Mouse (Mus musculus) retina, postnatal 1 day (tissue): ENCODE measurements around the gene Bap1.

Experiments
- DNase-seq: peaks from one replicate; pipeline ENCODE4 v3.0.0-alpha.2; 2012

Bap1 gene

GRCm38 (mm10) chr14:31233996-31234591 is 17.2 kb upstream of the Bap1 start:
- DNase-seq = peak; percentile 91

DNA sequence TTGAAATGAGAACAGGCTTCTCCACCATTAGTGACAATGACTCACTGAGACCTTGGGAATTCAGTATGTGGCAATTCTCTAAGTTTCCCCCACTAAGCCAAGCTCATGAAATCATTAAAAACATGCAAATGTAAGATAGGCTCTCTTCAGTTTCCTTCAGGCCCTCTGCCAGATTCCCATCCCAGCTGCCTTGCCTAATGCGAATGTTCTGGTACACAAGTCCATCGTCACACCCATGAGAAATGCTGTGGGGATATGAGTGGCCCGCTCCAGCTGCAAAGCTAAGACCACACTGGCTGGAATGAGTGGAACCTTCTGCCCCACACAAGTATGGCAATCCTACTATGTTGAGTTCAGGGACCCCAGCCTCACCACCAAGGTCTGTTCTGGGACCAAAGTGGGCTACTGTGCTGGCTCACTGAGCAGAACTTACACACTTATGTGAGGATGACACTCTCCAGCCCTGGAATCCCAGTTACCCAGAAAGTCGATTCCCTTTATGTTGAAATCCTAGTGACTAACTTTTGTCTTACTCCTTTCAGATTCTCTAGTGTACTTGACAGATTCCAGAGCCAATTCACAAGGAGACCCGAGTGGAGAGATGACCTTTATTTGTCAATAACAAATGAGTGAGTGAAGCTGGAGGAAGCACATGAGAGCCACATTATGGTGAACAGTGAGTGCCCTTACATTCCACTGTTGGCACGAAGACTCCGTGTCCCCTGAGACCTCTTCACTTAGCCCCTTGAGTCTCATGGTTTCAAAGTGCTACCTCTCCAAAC is 14.0 kb upstream of the Bap1 start:
- no peak for DNase-seq

DNA sequence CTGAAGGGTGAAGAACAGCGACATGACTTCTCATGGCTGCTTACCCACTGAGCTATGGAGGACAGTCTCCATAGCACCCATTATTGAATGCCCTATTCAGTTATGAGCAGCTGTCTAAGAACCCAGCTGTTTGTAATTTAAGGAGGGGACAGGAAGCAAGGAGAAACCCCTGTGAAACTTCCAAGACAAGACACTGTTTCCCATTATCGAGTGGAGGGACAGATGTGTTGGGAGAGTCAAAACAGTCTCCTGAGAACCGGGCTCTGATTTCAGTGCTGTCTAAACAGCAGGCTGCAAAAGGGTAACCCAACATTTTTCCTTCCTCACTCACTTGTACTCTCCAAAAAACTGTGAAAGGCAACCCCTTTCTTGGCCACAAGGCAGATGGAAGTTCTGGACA is 10.7 kb upstream of the Bap1 start:
- no peak for DNase-seq

DNA sequence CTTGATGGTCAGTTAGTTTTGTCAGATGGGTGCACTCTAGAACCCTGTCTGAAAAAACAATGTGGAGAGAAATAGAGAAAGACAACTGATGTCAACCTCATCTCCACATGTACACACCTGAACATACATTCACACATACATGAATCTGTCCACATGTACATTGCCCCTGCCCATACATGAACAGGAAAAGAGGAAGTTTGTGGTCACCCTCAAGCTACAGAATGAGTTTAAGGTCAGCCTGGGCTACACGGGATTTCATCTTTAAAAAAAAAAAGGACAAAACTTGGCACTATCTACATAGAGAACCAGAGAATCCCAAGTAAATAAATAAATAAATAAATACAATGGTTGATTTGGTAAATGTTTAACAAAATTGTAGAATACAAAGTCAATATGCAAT is 6.5 kb upstream of the Bap1 start:
- no peak for DNase-seq

- DNase-seq = no peak
These were observed 5.3 kb upstream of the Bap1 start for GRCm38 (mm10) chr14:31245946-31246345.

- no peak for DNase-seq
These were observed 2.9 kb upstream of the Bap1 start for GRCm38 (mm10) chr14:31248396-31248795.

DNA sequence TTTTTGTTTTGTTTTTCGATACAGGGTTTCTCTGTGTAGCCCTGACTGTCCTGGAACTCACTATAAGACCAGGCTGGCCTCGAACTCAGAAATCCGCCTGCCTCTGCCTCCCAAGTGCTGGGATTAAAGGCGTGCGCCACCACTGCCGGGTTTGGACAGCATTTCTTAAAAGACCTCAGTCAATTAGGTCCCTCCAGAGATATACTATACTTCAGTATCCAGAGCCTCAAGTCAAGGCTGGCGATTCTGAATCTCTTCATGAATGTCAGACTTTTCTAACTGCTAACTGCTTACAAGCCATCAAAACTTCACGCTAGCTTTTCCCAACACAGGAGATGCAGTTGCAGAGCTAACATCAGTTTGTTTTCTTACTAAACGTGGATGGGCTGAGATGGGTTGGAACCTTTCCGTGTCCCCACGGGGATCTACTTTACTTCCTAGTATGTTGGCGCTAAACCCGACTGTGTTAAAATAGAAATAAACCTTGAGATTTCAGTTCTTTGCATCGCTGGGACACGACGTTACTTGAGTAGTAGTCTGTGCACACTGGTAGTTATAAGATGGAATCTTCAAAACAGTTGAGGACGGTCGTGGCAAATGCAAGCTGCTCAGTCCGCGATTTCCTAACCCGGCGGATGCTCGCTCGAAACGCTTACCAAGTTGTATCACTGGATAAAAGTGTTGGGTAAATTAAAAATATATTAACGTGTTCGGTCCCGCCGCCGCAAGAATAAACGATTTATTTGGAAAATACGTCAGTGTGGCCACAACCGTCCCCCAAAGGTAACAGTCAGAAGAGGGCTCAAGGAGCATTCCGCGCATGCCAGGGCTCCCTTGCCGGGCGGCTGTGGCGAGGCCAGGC is 797 bp upstream of the Bap1 start:
- no peak for DNase-seq

DNA sequence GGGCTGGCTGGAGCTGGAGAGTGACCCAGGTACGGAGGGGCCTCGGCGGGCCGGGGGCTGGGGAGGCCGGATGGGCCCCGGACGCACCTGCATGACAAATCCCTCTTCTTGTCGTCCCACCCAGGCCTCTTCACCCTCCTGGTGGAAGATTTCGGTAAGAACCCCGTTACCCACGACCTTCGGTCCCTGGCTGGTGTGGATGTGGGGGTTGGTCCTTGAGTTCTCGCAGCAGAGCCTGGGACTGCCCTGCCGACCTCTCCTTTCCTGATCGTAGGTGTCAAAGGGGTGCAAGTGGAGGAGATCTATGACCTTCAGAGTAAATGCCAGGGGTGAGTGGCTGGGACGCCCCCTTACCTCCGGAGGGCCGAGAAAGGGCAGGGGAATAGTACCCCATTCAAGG is 376 bp downstream of the Bap1 start:
- DNase-seq = no peak

DNA sequence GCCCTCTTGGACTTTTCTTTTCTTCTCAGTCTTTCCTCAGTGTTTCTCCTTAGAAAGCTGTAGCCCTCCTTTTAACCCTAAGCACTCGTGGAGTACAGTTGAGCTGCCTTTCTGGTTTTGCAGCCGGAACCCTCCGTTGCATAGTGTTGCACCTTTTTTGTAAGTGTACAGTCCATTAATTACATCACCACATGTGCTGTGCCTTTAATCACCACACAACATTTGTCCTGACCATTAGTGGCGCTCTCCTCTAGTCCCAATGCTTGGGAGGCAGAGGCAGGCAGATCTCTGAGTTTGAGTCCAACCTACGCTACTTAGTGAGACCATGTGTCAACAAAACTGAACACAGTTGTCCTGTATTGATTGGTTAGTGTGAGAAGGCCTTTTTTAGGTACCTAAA is 841 bp downstream of the Bap1 start:
- DNase-seq = no peak

GRCm38 (mm10) chr14:31258476-31259050 is 7.3 kb downstream of the Bap1 start:
- no peak for DNase-seq

DNA sequence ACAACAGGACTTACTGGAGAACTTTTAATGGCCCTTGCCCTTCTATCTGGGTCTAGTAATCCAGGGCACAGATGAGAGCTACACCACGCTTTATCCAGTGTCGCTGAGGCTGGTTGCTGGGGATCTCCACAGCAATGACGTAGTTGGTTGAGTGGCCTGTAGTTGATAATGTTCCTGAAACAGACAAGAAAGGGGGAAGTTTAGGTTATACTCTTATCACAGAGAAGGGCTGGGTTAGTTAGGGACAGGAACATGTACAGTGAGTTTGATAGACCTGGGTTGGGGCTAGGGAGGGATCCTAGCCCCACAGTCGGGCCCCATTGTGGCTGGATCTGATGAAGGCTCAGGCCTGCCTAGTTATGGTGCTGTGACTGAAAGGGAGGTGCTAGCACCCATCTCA is 9.1 kb downstream of the Bap1 start:
- no peak for DNase-seq

- DNase-seq = no peak
These were observed 9.7 kb downstream of the Bap1 start for GRCm38 (mm10) chr14:31260932-31261331.

DNA sequence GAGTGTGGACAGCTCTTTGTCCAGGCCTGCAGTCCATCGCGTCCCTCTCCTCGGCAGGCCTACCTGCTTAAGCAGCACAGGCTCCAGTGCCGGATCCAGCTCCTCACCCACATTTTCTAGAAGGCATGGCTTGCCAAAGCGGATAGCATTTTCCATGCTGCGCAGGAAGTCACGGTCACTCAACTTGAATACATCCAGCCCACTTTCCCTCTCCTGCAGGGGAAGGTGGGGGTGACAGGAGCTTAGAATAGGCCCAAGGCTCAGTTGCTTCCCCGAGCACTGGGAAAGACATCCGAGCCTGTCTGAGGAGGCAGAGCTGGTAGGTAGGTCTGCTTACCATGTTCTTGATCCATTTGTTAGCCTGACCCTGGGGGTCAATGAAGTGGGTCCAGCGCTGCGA is 16.4 kb downstream of the Bap1 start:
- no peak for DNase-seq

DNA sequence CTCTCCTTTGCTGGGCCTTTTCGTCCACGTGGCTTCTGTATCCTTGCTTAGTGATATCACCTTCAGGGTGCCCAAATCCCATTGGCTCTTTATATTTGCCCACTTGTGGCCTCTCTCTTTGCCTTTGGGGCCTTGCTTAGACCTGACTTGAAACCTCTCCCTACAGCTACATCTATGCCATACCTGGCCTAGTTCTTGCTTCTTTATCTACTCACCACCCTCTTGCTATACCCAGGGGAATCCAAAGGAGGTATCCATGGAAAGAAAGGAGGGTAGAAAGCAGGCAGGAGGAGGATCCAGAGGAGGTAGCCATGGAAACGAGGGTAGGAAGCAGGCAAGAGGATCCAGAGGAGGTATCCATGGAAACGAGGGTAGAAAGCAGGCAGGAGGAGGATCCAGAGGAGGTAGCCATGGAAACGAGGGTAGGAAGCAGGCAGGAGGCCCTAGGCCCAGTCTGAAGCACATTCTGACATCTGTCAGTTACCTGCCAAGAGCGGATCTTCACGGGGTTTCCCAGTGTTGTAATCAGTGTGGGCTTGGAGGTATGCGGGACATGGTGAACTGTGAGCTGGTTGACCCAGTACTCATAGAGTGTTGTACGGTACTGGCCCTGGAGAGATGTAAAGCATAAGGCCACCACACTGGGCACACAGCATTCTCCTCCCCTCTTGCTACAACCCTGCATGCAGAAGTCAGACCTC is 17.2 kb downstream of the Bap1 start:
- DNase-seq = peak; percentile 48

- DNase-seq = peak; percentile 87
These were observed 18.3 kb downstream of the Bap1 start for GRCm38 (mm10) chr14:31269456-31270100.

- DNase-seq = no peak
These were observed 19.9 kb downstream of the Bap1 start for GRCm38 (mm10) chr14:31271121-31271520.

GRCm38 (mm10) chr14:31272164-31272563 is 20.9 kb downstream of the Bap1 start:
- DNase-seq = peak; percentile 81

DNA sequence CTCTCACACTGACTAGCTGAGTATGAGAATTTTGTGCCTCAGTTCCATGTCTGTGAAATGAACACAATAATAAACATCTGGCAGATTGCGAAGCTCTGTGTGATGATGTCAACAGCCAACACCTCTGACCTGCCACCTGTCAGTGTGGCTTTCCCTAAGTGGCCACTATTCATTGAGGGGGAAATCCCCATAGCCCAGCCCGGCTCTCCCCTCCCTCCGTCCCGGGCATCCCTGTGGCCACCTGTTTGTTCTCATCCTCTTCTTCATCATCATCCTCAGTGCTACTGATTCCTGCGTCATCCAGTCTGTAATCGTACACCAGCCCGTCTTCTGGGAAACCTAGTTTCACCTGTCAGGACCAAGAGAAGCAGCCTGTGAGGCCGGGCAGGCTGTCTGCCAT is 34.5 kb downstream of the Bap1 start:
- DNase-seq = no peak
